In the genomic region with DNA sequence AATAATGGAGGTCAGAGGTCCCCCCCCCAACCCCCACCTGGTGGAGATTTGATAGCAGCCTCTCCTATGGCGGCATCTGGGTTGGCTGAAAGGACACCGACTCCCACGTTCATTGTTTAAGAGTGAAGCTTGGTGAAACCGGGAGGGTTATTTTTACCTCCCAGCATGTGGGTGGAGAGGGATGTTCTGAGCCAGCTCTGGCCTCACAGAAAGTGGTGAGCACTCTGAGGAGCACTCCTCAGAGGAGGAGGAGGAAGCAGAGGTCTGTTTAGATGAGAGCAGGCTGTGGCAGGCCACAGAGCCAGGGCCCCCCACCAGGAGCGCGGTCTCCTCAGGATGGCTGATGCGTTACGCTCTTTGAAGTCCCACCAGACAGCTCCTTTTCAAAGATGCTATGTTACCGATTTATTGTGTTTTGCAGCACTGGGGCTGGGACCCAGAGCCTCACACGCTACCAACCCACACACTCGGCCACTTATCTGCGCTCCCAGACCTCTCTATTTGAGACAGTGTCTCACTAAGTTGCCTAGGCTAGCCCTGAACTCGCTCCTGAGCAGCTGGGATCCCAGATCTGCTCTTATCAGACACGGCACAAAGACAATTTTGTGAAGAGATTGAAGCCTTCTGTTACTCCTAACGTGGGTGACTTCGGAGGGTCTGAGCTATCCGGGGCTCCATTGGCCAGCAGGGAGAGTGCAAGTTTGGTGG, we compare ENCODE assay signal across 13 mouse cellular contexts. TPM values are rescaled to one million over a fixed set of nuclear protein-coding genes. Genes with fewer than 3 reads are reported as not detected.
A peak's percentile ranks its signal among the peaks of the same experiment; 100 is the strongest.
DNase-seq lines count a peak whose midpoint lies in the region; ATAC-seq lines count a peak whose summit lies in the region.
"Had no signal": no experiment of that assay in that cellular context is flagged by ENCODE, and none has a peak within 500 bp of the region (broad histone marks: within the 10 kb centered on the region; RNA-seq: fewer than 3 reads in every experiment).

No protein-coding gene starts in this region.

- 24% methylated on average over 17 of the region's 17 CpGs for WGBS in liver, embryonic 16.5 days (ENCODE audit: insufficient replicate concordance)

- H3K9me3 ChIP-seq in megakaryocyte, embryonic 14.5 days, result no peaks in the 10 kb centered on the region
- no peaks in the 10 kb centered on the region for H3K9me3 ChIP-seq in liver, embryonic 16.5 days (replicated peaks; ENCODE audit: control insufficient read depth, low read length)
- H3K9me3 ChIP-seq: forebrain, embryonic 13.5 days; limb, embryonic 13.5 days; neural tube, embryonic 13.5 days had no signal

- H3K4me3 ChIP-seq in megakaryocyte, embryonic 14.5 days (replicated peaks), result peak overlapping the region; percentile 83
- H3K4me3 ChIP-seq in liver, embryonic 16.5 days (ENCODE audit: low read depth, low read length), result no peak overlapping the region
- H3K4me3 ChIP-seq: forebrain, embryonic 13.5 days; limb, embryonic 13.5 days; neural tube, embryonic 13.5 days had no signal

- DNase-seq in frontal cortex, postnatal 14 days (ENCODE audit: low spot score in 2 of 2), result no peak
- peak; percentile 5 for DNase-seq in gonadal fat pad, adult 2 months (ENCODE audit: low read depth)
- DNase-seq in urinary bladder, adult 2 months (ENCODE audit: low spot score), result no peak

- H3K36me3 ChIP-seq in megakaryocyte, embryonic 14.5 days (replicated peaks; ENCODE audit: low read length), result peaks cover 11% of the 10 kb centered on the region
- no peaks in the 10 kb centered on the region for H3K36me3 ChIP-seq in liver, embryonic 16.5 days (ENCODE audit: control insufficient read depth, insufficient read depth)
- H3K36me3 ChIP-seq: limb, embryonic 13.5 days; neural tube, embryonic 13.5 days had no signal

- H3K27ac ChIP-seq in liver, embryonic 16.5 days (ENCODE audit: low read length), result no peak overlapping the region
- H3K27ac ChIP-seq: forebrain, embryonic 13.5 days; limb, embryonic 13.5 days; neural tube, embryonic 13.5 days had no signal

- peaks cover 88% of the 10 kb centered on the region for H3K4me1 ChIP-seq in megakaryocyte, embryonic 14.5 days
- H3K4me1 ChIP-seq in liver, embryonic 16.5 days (ENCODE audit: control insufficient read depth, low read depth, low read length), result peaks cover 6% of the 10 kb centered on the region

- ATAC-seq in frontal cortex, adult (ENCODE audit: low TSS enrichment), result peak; percentile 92
- ATAC-seq in megakaryocyte, adult 5-6 weeks (ENCODE audit: poor library complexity, severe bottlenecking), result no peak
- peak; percentile 31; the same call in 1 of the 2 replicates for ATAC-seq in liver, embryonic 16.5 days (ENCODE audit: low read depth)
- no peak for ATAC-seq in granulocyte monocyte progenitor cell, adult 5-6 weeks (replicated peaks; ENCODE audit: poor library complexity, severe bottlenecking)
- ATAC-seq: forebrain, embryonic 13.5 days; inflammation-experienced regulatory T-cells, adult 6 months had no signal

- no peaks in the 10 kb centered on the region for H3K27me3 ChIP-seq in megakaryocyte, embryonic 14.5 days (replicated peaks)
- no peaks in the 10 kb centered on the region for H3K27me3 ChIP-seq in liver, embryonic 16.5 days (ENCODE audit: control insufficient read depth, insufficient read depth, low read depth, low read length)
- H3K27me3 ChIP-seq: forebrain, embryonic 13.5 days; limb, embryonic 13.5 days; neural tube, embryonic 13.5 days had no signal

- H3K4me2 ChIP-seq in liver, embryonic 16.5 days (ENCODE audit: low read depth, low read length), result no peak overlapping the region
- H3K4me2 ChIP-seq: forebrain, embryonic 13.5 days; limb, embryonic 13.5 days; neural tube, embryonic 13.5 days had no signal

- H3K9ac ChIP-seq in liver, embryonic 16.5 days (ENCODE audit: low read depth, low read length), result no peak overlapping the region
- H3K9ac ChIP-seq: forebrain, embryonic 13.5 days; limb, embryonic 13.5 days; neural tube, embryonic 13.5 days had no signal

RNA-seq across cellular contexts. Expression of a gene that starts 3.6 kb away (rescaled TPM):
- polyA plus RNA-seq in megakaryocyte, embryonic 14.5 days (2012; ENCODE audit: insufficient read depth, low replicate concordance), result 2,077 and 24,581 TPM in 2 replicates
- total RNA-seq in megakaryocyte, adult 5-6 weeks (2015), result 1,039 and 1,095 TPM in 2 replicates
- total RNA-seq in megakaryocyte, adult 5-6 weeks (2017), result 312 and 362 TPM in 2 replicates
- polyA plus RNA-seq in gonadal fat pad, adult 2 months (2012; rRNA removed), result 84.9 and 106 TPM in 2 replicates
- polyA plus RNA-seq in liver, embryonic 16.5 days (2015; fragmentation: Nextera tagmentation; extraction: Ambion mirVana), result 78.1 and 91.2 TPM in 2 replicates
- 561 and 568 TPM in 2 replicates for total RNA-seq in granulocyte monocyte progenitor cell, adult 5-6 weeks (2014; fragmentation: Nextera tagmentation)
- 131 and 136 TPM in 2 replicates for total RNA-seq in granulocyte monocyte progenitor cell, adult 5-6 weeks (2017)
- polyA plus RNA-seq in urinary bladder, adult 2 months (2012; rRNA removed), result 50.5 and 51.9 TPM in 2 replicates

RNA-seq across cellular contexts. Expression of a gene that starts 34.9 kb away (rescaled TPM):
- 1.1 and 4.1 TPM in 2 replicates for polyA plus RNA-seq in megakaryocyte, embryonic 14.5 days (2012; ENCODE audit: insufficient read depth, low replicate concordance)
- not detected in 2 replicates for total RNA-seq in megakaryocyte, adult 5-6 weeks (2015)
- not detected in 2 replicates for total RNA-seq in megakaryocyte, adult 5-6 weeks (2017)
- polyA plus RNA-seq in gonadal fat pad, adult 2 months (2012; rRNA removed), result not detected in 2 replicates
- 0.04 TPM in 1 of 2 replicates, not detected in the other for polyA plus RNA-seq in liver, embryonic 16.5 days (2015; fragmentation: Nextera tagmentation; extraction: Ambion mirVana)
- total RNA-seq in granulocyte monocyte progenitor cell, adult 5-6 weeks (2014; fragmentation: Nextera tagmentation), result not detected in 2 replicates
- not detected in 2 replicates for total RNA-seq in granulocyte monocyte progenitor cell, adult 5-6 weeks (2017)
- 0.04 TPM in 1 of 2 replicates, not detected in the other for polyA plus RNA-seq in urinary bladder, adult 2 months (2012; rRNA removed)
- polyA plus RNA-seq: forebrain, embryonic 13.5 days; heart, embryonic 14.5 days; inflammation-experienced regulatory T-cells, adult 6 months had no signal

Comparison
In these comparisons a context has a peak if more than half of its experiments do, and no peak if none do; other contexts are left out.
1. ATAC-seq: peak in frontal cortex, adult (single experiment) and liver, embryonic 16.5 days (single experiment); none in megakaryocyte, adult 5-6 weeks (single experiment) and granulocyte monocyte progenitor cell, adult 5-6 weeks (single experiment).
2. RNA of a gene that starts 3.6 kb away (polyA plus RNA-seq): 2,077 to 24,581 TPM in megakaryocyte, embryonic 14.5 days; 78.1 to 91.2 TPM in liver, embryonic 16.5 days, 84.9 to 106 TPM in gonadal fat pad, adult 2 months and 50.5 to 51.9 TPM in urinary bladder, adult 2 months; every median in the first group is over 10 times any median in the second.